Mouse (Mus musculus) lung, adult 2 months (tissue): Measurements from ENCODE around the gene Gm3573. TPM values are rescaled to one million over a fixed set of nuclear protein-coding genes. Genes with fewer than 3 reads are reported as not detected.
"Not testable (repeated sequence)": the region's sequence is repeated elsewhere in the genome, so short reads cannot be mapped to it uniquely, and the experiment has no call there.

Experiments
- DNase-seq: peaks from one replicate; pipeline ENCODE4 v3.0.0; 2022
- H3K4me1 ChIP-seq: fragments of 200-500 bp; 2 replicates; pipeline ENCODE4 v1.6.1; 2011; ENCODE audit warnings: low read length; ENCODE audit not compliant: control insufficient read depth, insufficient read depth
- H3K4me3 ChIP-seq: fragments of 200-500 bp; replicated peaks from 2 replicates; pipeline ENCODE3; 2011; ENCODE audit warnings: low read depth, mild to moderate bottlenecking, control low read depth, low read length; ENCODE audit errors: extremely low read depth
- WGBS: fragments of 180-500 bp; shearing (Covaris S2); methylation state at CpG from one replicate; pipeline ENCODE4 v1.1.7; 2018; 5-methylcytosine and 5-hydroxymethylcytosine counted together
- polyA plus RNA-seq: library from polyadenylated mRNA; depleted of rRNA; stranded (reverse); fragments of >200 nt; gene quantifications from 2 replicates; pipeline ENCODE4 v1.2.3, GENCODE M21; 2012; rRNA removed

The Gm3573 gene
- polyA plus RNA-seq = not detected in 2 replicates

- DNase-seq, H3K4me1 ChIP-seq, H3K4me3 ChIP-seq: not testable (repeated sequence)
- WGBS = no CpG with 5 or more reads among the region's 1 CpGs
These were observed at the start of gene Gm3573 for GRCm38 (mm10) chr14:42190691-42191090. Gene Gm3573, minus strand, starts transcription at chr14:42190791.

DNA sequence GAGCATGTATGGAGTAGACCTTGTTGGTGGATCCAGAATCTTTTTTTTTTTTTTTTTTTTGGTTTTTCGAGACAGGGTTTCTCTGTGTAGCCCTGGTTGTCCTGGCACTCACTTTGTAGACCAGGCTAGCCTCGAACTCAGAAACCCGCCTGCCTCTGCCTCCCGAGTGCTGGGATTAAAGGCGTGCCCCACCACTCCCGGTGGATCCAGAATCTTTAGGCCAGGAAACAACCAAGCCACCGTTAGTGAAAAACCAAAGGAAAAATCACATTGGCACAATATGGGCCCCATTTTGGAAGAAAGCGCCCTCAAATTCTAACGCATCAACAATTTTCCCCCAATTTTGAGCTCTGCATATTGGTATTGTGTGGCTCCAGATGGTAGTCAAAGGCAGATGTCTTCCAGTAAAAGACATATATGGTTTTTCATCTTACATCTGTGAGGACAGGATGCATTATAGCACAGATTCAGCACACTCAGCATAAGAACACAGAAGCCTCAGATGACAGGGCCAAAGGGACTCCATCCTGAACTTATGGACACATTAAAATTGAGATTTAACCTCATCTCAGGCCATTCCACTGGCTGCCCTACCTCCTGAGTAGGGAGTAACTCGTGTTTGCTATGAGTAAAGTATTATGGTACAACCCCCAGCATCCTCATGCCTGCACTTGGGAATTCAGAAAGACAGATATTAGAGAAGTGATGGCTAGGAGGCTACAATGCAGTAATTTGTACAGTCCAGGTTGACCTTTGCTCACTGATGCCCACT lies 26.4 kb upstream of the Gm3573 start:
- DNase-seq, H3K4me3 ChIP-seq, H3K4me1 ChIP-seq: not testable (repeated sequence)
- WGBS = 71% methylated on average over 8 of the region's 10 CpGs

DNA sequence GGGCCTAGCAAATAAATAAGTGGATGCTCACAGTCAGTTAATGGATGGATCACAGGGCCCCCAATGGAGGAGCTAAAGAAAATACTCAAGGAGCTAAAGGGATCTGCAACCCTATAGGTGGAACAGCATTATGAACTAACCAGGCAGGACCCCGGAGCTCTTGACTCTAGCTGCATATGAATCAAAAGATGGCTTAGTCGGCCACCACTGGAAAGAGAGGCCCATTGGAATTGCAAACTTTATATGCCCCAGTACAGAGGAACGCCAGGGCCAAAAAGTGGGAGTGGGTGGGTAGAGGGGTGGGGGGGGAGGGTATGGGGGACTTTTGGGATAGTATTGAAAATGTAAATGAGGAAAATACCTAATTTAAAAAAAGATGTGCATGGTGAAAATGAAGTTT lies 6.7 kb downstream of the Gm3573 start:
- H3K4me1 ChIP-seq = not testable (repeated sequence)

GRCm38 (mm10) chr14:42162522-42162921 lies 28.1 kb downstream of the Gm3573 start, which contains the start of gene Gm17027:
Gene Gm17027, minus strand, starts transcription at chr14:42162622.
- DNase-seq, H3K4me3 ChIP-seq: not testable (repeated sequence)
- 89% methylated on average over 2 of the region's 2 CpGs for WGBS

More for the DNA sequence above, 6.7 kb downstream of the Gm3573 start:
- not testable (repeated sequence) for DNase-seq, H3K4me3 ChIP-seq
- WGBS = 75% methylated on average over 3 of the region's 3 CpGs

More at GRCm38 (mm10) chr14:42162522-42162921, 28.1 kb downstream of the Gm3573 start, which contains the start of gene Gm17027:
- not testable (repeated sequence) for H3K4me1 ChIP-seq

Other genes starting within 250 kb of the Gm3573 start
- gene 1700024B05Rik, start 246.8 kb downstream of the Gm3573 start, polyA plus RNA-seq = not detected in 2 replicates
- gene Gm6401, start 222.9 kb downstream of the Gm3573 start, polyA plus RNA-seq = not detected in 2 replicates
- gene Gm3543, start 207.5 kb downstream of the Gm3573 start, polyA plus RNA-seq = not detected in 2 replicates
- gene Gm7951, start 73.4 kb downstream of the Gm3573 start, polyA plus RNA-seq = not detected in 2 replicates
- not detected in 2 replicates for gene Gm17027, start 28.2 kb downstream of the Gm3573 start, polyA plus RNA-seq
- not detected in 2 replicates for gene Gm17026, start 69.3 kb upstream of the Gm3573 start, polyA plus RNA-seq
- not detected in 2 replicates for gene Gm9611, start 106.6 kb upstream of the Gm3573 start, polyA plus RNA-seq
- gene Gm7995, start 119.4 kb upstream of the Gm3573 start, polyA plus RNA-seq = not detected in 2 replicates
- gene Gm8005, start 248.9 kb upstream of the Gm3573 start, polyA plus RNA-seq = not detected in 2 replicates